25 mouse cellular contexts compared by ENCODE assay signal in genomic region chr6:7252286-7252685, GRCm38 (mm10).
DNase-seq lines count a peak whose midpoint lies in the region; ATAC-seq and TF ChIP-seq lines count a peak whose summit lies in the region.
"Had no signal": no experiment of that assay in that cellular context is flagged by ENCODE, and none has a peak within 500 bp of the region (broad histone marks: within the 10 kb centered on the region; RNA-seq: fewer than 3 reads in every experiment).

No protein-coding gene starts in this region.

- no peaks in the 10 kb centered on the region for H3K36me3 ChIP-seq in kidney, postnatal 0 days (ENCODE audit: insufficient read depth, low read length)
- no peaks in the 10 kb centered on the region for H3K36me3 ChIP-seq in kidney, adult 2 months (ENCODE audit: control insufficient read depth, insufficient read depth, low read length)
- no peaks in the 10 kb centered on the region for H3K36me3 ChIP-seq in forebrain, postnatal 0 days (ENCODE audit: insufficient read depth)
- H3K36me3 ChIP-seq: embryonic facial prominence, embryonic 12.5 days; embryonic facial prominence, embryonic 15.5 days; forebrain, embryonic 15.5 days; G1E had no signal

- no peaks in the 10 kb centered on the region for H3K27me3 ChIP-seq in kidney, postnatal 0 days (ENCODE audit: insufficient read depth, low read length)
- no peaks in the 10 kb centered on the region for H3K27me3 ChIP-seq in kidney, adult 2 months (replicated peaks; ENCODE audit: control insufficient read depth, insufficient read depth, low read length)
- no peaks in the 10 kb centered on the region for H3K27me3 ChIP-seq in forebrain, postnatal 0 days (ENCODE audit: insufficient read depth, low read length)
- H3K27me3 ChIP-seq: CH12.LX; embryonic facial prominence, embryonic 12.5 days; embryonic facial prominence, embryonic 15.5 days; forebrain, embryonic 13.5 days; forebrain, embryonic 15.5 days had no signal

- no peaks in the 10 kb centered on the region for H3K4me1 ChIP-seq in kidney, postnatal 0 days (replicated peaks; ENCODE audit: insufficient read depth, low read length)
- H3K4me1 ChIP-seq in kidney, adult 2 months (ENCODE audit: control insufficient read depth, insufficient read depth, low read length) = no peaks in the 10 kb centered on the region
- no peaks in the 10 kb centered on the region for H3K4me1 ChIP-seq in embryonic fibroblast, embryonic 13.5 days (ENCODE audit: control insufficient read depth, insufficient read depth, low read length)
- H3K4me1 ChIP-seq in forebrain, postnatal 0 days (ENCODE audit: insufficient read depth) = no peaks in the 10 kb centered on the region
- H3K4me1 ChIP-seq: embryonic facial prominence, embryonic 12.5 days; embryonic facial prominence, embryonic 15.5 days; forebrain, embryonic 13.5 days; forebrain, embryonic 15.5 days had no signal

- no peak for TF ChIP-seq POLR2A in kidney, adult 2 months (IDR thresholded peaks at IDR 0.05; ENCODE audit: low read depth, low read length)
- TF ChIP-seq POLR2A in embryonic fibroblast, embryonic 13.5 days (IDR thresholded peaks at IDR 0.05; ENCODE audit: low read depth, low read length) = no peak

- ATAC-seq in kidney, postnatal 0 days (replicated peaks; ENCODE audit: low FRiP score, low read depth) = no peak
- no peak for ATAC-seq in forebrain, postnatal 0 days
- ATAC-seq: activated CD4-positive, CD25-positive, alpha-beta regulatory T cell, adult 4 months; CD4-positive, CD25-positive, alpha-beta regulatory T cell, adult 4 months; forebrain, embryonic 13.5 days; forebrain, embryonic 15.5 days had no signal

- H3K27ac ChIP-seq in kidney, postnatal 0 days = no peak overlapping the region
- H3K27ac ChIP-seq in kidney, adult 2 months (ENCODE audit: insufficient read depth, low read depth, low read length) = no peak overlapping the region
- H3K27ac ChIP-seq in embryonic fibroblast, embryonic 13.5 days (ENCODE audit: insufficient read depth, low read length) = peak overlapping the region; percentile 65
- no peak overlapping the region for H3K27ac ChIP-seq in forebrain, postnatal 0 days (ENCODE audit: low read depth, low read length)
- H3K27ac ChIP-seq: embryonic facial prominence, embryonic 12.5 days; embryonic facial prominence, embryonic 15.5 days; forebrain, embryonic 13.5 days; forebrain, embryonic 15.5 days had no signal

- H3K9me3 ChIP-seq in kidney, postnatal 0 days (replicated peaks; ENCODE audit: low read length) = no peaks in the 10 kb centered on the region
- no peaks in the 10 kb centered on the region for H3K9me3 ChIP-seq in forebrain, postnatal 0 days (ENCODE audit: low read length)
- H3K9me3 ChIP-seq: embryonic facial prominence, embryonic 12.5 days; embryonic facial prominence, embryonic 15.5 days; forebrain, embryonic 13.5 days; forebrain, embryonic 15.5 days; G1E had no signal

- peak; percentile 15 for DNase-seq in kidney, postnatal 0 days (ENCODE audit: low spot score)
- no peak for DNase-seq in kidney, adult 2 months
- peak; percentile 24 for DNase-seq in NIH3T3 (ENCODE audit: low read depth)
- no peak for DNase-seq in forebrain, postnatal 0 days
- DNase-seq in kidney, postnatal 14 days = no peak
- DNase-seq in layer of hippocampus, postnatal 14 days (ENCODE audit: low spot score in 2 of 2) = no peak
- DNase-seq: adrenal gland, postnatal 10 days; adrenal gland, postnatal 25 days; B cell, adult 2 months; cerebellum, adult 11 months; cerebellum, adult 18-20 months; cerebellum, adult 8-10 months; cerebellum, adult 9-11 months; cerebellum, postnatal 14 days; cerebellum, postnatal 36 days; embryo, embryonic 11 days had no signal

- WGBS in kidney, postnatal 0 days = 33% methylated on average over 7 of the region's 7 CpGs
- WGBS in kidney, adult 2 months = 22% methylated on average over 7 of the region's 7 CpGs
- WGBS in forebrain, postnatal 0 days = 72% methylated on average over 7 of the region's 7 CpGs

- H3K4me2 ChIP-seq in kidney, postnatal 0 days (ENCODE audit: low read length) = no peak overlapping the region
- no peak overlapping the region for H3K4me2 ChIP-seq in forebrain, postnatal 0 days (ENCODE audit: low read depth)
- H3K4me2 ChIP-seq: embryonic facial prominence, embryonic 12.5 days; embryonic facial prominence, embryonic 15.5 days; forebrain, embryonic 13.5 days; forebrain, embryonic 15.5 days had no signal

- TF ChIP-seq CTCF in kidney, postnatal 0 days (IDR thresholded peaks at IDR 0.05; ENCODE audit: low read depth) = no peak
- TF ChIP-seq CTCF in kidney, adult 2 months (conservative IDR thresholded peaks at IDR 0.05; ENCODE audit: insufficient read depth, insufficient read length, low read depth, low read length) = no peak
- TF ChIP-seq CTCF in embryonic fibroblast, embryonic 13.5 days (IDR thresholded peaks at IDR 0.05; ENCODE audit: borderline replicate concordance, insufficient read depth, low read length) = no peak
- no peak for TF ChIP-seq CTCF in forebrain, postnatal 0 days (IDR thresholded peaks at IDR 0.05; ENCODE audit: low read depth)

- H3K4me3 ChIP-seq in kidney, postnatal 0 days (replicated peaks; ENCODE audit: low read depth, low read length) = no peak overlapping the region
- no peak overlapping the region for H3K4me3 ChIP-seq in kidney, adult 2 months (ENCODE audit: insufficient read depth, low read depth, low read length)
- no peak overlapping the region for H3K4me3 ChIP-seq in embryonic fibroblast, embryonic 13.5 days (ENCODE audit: insufficient read depth, low read length)
- H3K4me3 ChIP-seq in forebrain, postnatal 0 days (ENCODE audit: low read depth, low read length) = no peak overlapping the region
- H3K4me3 ChIP-seq: embryonic facial prominence, embryonic 12.5 days; embryonic facial prominence, embryonic 15.5 days; forebrain, embryonic 13.5 days; forebrain, embryonic 15.5 days had no signal

- no peak overlapping the region for H3K9ac ChIP-seq in kidney, postnatal 0 days (ENCODE audit: low read depth, low read length)
- H3K9ac ChIP-seq in forebrain, postnatal 0 days = no peak overlapping the region
- H3K9ac ChIP-seq: embryonic facial prominence, embryonic 12.5 days; embryonic facial prominence, embryonic 15.5 days; forebrain, embryonic 13.5 days; forebrain, embryonic 15.5 days had no signal

Comparison
In these comparisons a context has a peak if more than half of its experiments do, and no peak if none do; other contexts are left out.
1. DNase-seq: peak in kidney, postnatal 0 days (single experiment) and NIH3T3 (single experiment); none in kidney, adult 2 months (single experiment), forebrain, postnatal 0 days (single experiment), kidney, postnatal 14 days (single experiment) and layer of hippocampus, postnatal 14 days (0 of 2).